In the genomic region with DNA sequence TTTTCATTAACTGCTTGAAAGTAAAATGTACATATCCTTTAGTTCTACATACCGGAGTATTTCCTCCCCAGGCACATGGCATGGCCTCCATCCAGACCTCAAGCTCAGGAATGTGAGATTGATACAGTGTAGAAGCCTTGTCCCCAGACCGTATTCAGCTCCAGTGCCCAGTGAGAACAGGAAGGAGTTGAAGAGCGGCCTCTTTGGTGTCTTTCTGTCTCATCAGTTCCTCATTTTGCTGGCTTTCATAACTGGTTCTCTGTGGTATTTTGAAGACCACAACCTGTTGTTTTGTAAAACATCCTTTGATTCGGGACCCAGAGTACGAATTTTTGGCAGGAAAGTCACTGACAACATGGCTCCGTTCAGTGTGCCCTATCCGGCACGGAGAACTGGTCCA, we compare ENCODE assay signal across 28 mouse cellular contexts.
DNase-seq lines count a peak whose midpoint lies in the region; ATAC-seq and TF ChIP-seq lines count a peak whose summit lies in the region.
"Had no signal": no experiment of that assay in that cellular context is flagged by ENCODE, and none has a peak within 500 bp of the region (broad histone marks: within the 10 kb centered on the region; RNA-seq: fewer than 3 reads in every experiment).

No protein-coding gene starts in this region.

- H3K36me3 ChIP-seq in liver, postnatal 0 days (replicated peaks; ENCODE audit: insufficient read depth, low read length), result no peaks in the 10 kb centered on the region
- no peaks in the 10 kb centered on the region for H3K36me3 ChIP-seq in liver, embryonic 11.5 days (ENCODE audit: control insufficient read depth, insufficient read depth, low read length)
- H3K36me3 ChIP-seq in hindbrain, embryonic 12.5 days, result no peaks in the 10 kb centered on the region
- H3K36me3 ChIP-seq: heart, embryonic 15.5 days; hindbrain, embryonic 10.5 days; limb, embryonic 10.5 days had no signal

- no peak for TF ChIP-seq POLR2A in bone marrow, adult 2 months (IDR thresholded peaks at IDR 0.05; ENCODE audit: borderline replicate concordance, control insufficient read depth, low read depth, low read length)

- no peaks in the 10 kb centered on the region for H3K9me3 ChIP-seq in liver, postnatal 0 days (ENCODE audit: low read length)
- H3K9me3 ChIP-seq in liver, embryonic 11.5 days (ENCODE audit: control insufficient read depth, low read length), result no peaks in the 10 kb centered on the region
- H3K9me3 ChIP-seq in hindbrain, embryonic 12.5 days (replicated peaks), result no peaks in the 10 kb centered on the region
- H3K9me3 ChIP-seq: forebrain, embryonic 13.5 days; G1E; heart, embryonic 15.5 days; hindbrain, embryonic 10.5 days; limb, embryonic 10.5 days had no signal

- TF ChIP-seq EP300 in liver, postnatal 0 days (IDR thresholded peaks at IDR 0.05; ENCODE audit: low read depth), result no peak

- H3K4me3 ChIP-seq in liver, postnatal 0 days (ENCODE audit: low read depth, low read length), result no peak overlapping the region
- H3K4me3 ChIP-seq in liver, embryonic 11.5 days (ENCODE audit: low read depth, low read length), result no peak overlapping the region
- H3K4me3 ChIP-seq in bone marrow, adult 2 months (replicated peaks; ENCODE audit: control insufficient read depth, low read depth, low read length), result peak overlapping the region; percentile 13
- H3K4me3 ChIP-seq in hindbrain, embryonic 12.5 days, result no peak overlapping the region
- H3K4me3 ChIP-seq: erythroblast, embryonic 14.5 days; forebrain, embryonic 13.5 days; heart, embryonic 15.5 days; hindbrain, embryonic 10.5 days; left cerebral cortex, adult 2 months; limb, embryonic 10.5 days had no signal

- peak overlapping the region; percentile 29; the same call in 1 of the 2 replicates for H3K27ac ChIP-seq in liver, postnatal 0 days (ENCODE audit: low read depth)
- no peak overlapping the region for H3K27ac ChIP-seq in liver, embryonic 11.5 days (ENCODE audit: low read depth, low read length)
- H3K27ac ChIP-seq in bone marrow, adult 2 months (ENCODE audit: control insufficient read depth, insufficient read depth, low read depth, low read length, poor library complexity), result peak overlapping the region; percentile 79
- H3K27ac ChIP-seq in hindbrain, embryonic 12.5 days, result no peak overlapping the region
- H3K27ac ChIP-seq: forebrain, embryonic 13.5 days; heart, embryonic 15.5 days; hindbrain, embryonic 10.5 days; left cerebral cortex, adult 2 months; limb, embryonic 10.5 days; stomach, postnatal 0 days had no signal

- WGBS in liver, postnatal 0 days (ENCODE audit: insufficient replicate concordance), result 38% methylated on average over 8 of the region's 8 CpGs
- 61% methylated on average over 8 of the region's 8 CpGs for WGBS in liver, embryonic 11.5 days
- 5% methylated on average over 8 of the region's 8 CpGs for WGBS in bone marrow, adult 2 months
- 85% methylated on average over 8 of the region's 8 CpGs for WGBS in hindbrain, embryonic 12.5 days

- H3K4me1 ChIP-seq in liver, postnatal 0 days (ENCODE audit: insufficient read depth), result no peaks in the 10 kb centered on the region; the same call in 1 of the 2 replicates
- H3K4me1 ChIP-seq in liver, embryonic 11.5 days (replicated peaks; ENCODE audit: control insufficient read depth, insufficient read depth, low read length), result no peaks in the 10 kb centered on the region
- H3K4me1 ChIP-seq in bone marrow, adult 2 months (ENCODE audit: control insufficient read depth, insufficient read depth, low read length), result peaks cover 5% of the 10 kb centered on the region
- no peaks in the 10 kb centered on the region for H3K4me1 ChIP-seq in hindbrain, embryonic 12.5 days
- H3K4me1 ChIP-seq: limb, embryonic 10.5 days had no signal

- H3K4me2 ChIP-seq in liver, postnatal 0 days (ENCODE audit: low read depth, low read length), result peak overlapping the region; percentile 32; the same call in 1 of the 2 replicates
- no peak overlapping the region for H3K4me2 ChIP-seq in liver, embryonic 11.5 days
- H3K4me2 ChIP-seq in hindbrain, embryonic 12.5 days (replicated peaks), result no peak overlapping the region
- H3K4me2 ChIP-seq: forebrain, embryonic 13.5 days; heart, embryonic 15.5 days; lung, embryonic 14.5 days; midbrain, embryonic 11.5 days had no signal

- DNase-seq in liver, postnatal 0 days, result no peak
- DNase-seq in liver, embryonic 11.5 days (ENCODE audit: low spot score), result no peak
- DNase-seq in A20 (ENCODE audit: low read depth, low spot score), result peak; percentile 79
- no peak for DNase-seq in embryo, embryonic 11 days
- DNase-seq: adrenal gland, adult 8-10 months; cerebellum, adult 18-20 months; cerebellum, postnatal 36 days; heart, adult 18-20 months; kidney, adult 8-10 months; kidney, postnatal 36 days; lung, embryonic 14.5 days; lung, postnatal 4 days; right cerebral cortex, postnatal 14 days; thymus, postnatal 14 days had no signal

- no peak for TF ChIP-seq CTCF in liver, postnatal 0 days (IDR thresholded peaks at IDR 0.05; ENCODE audit: low read depth)
- no peak for TF ChIP-seq CTCF in bone marrow, adult 2 months (IDR thresholded peaks at IDR 0.05; ENCODE audit: control insufficient read depth, insufficient read depth, low read length)

- H3K9ac ChIP-seq in liver, postnatal 0 days (replicated peaks), result no peak overlapping the region
- H3K9ac ChIP-seq in liver, embryonic 11.5 days (ENCODE audit: low read depth, low read length), result no peak overlapping the region
- H3K9ac ChIP-seq in hindbrain, embryonic 12.5 days, result no peak overlapping the region
- H3K9ac ChIP-seq: forebrain, embryonic 13.5 days; heart, embryonic 15.5 days; lung, embryonic 14.5 days had no signal

- H3K27me3 ChIP-seq in liver, postnatal 0 days (ENCODE audit: insufficient read depth, low read length), result no peaks in the 10 kb centered on the region
- H3K27me3 ChIP-seq in liver, embryonic 11.5 days (replicated peaks; ENCODE audit: control insufficient read depth, insufficient read depth, low read length), result no peaks in the 10 kb centered on the region
- no peaks in the 10 kb centered on the region for H3K27me3 ChIP-seq in hindbrain, embryonic 12.5 days
- H3K27me3 ChIP-seq: forebrain, embryonic 13.5 days; heart, embryonic 15.5 days had no signal

- ATAC-seq in liver, postnatal 0 days, result no peak; the same call in 1 of the 2 replicates
- ATAC-seq in liver, embryonic 11.5 days (replicated peaks; ENCODE audit: low FRiP score), result no peak
- peak; percentile 64 for ATAC-seq in monocyte, adult 5-6 weeks (replicated peaks; ENCODE audit: insufficient number of reproducible peaks, low FRiP score, low TSS enrichment, poor library complexity, severe bottlenecking)
- ATAC-seq in activated CD4-positive, CD25-positive, alpha-beta regulatory T cell, adult 4 months, result no peak
- ATAC-seq in hindbrain, embryonic 12.5 days (ENCODE audit: low FRiP score), result no peak
- ATAC-seq: CD4-positive, CD25-positive, alpha-beta regulatory T cell, adult 4 months; forebrain, embryonic 13.5 days had no signal

Comparison
In these comparisons a context has a peak if more than half of its experiments do, and no peak if none do; other contexts are left out.
1. H3K27ac ChIP-seq: peak in liver, postnatal 0 days (single experiment) and bone marrow, adult 2 months (single experiment); none in liver, embryonic 11.5 days (single experiment) and hindbrain, embryonic 12.5 days (single experiment).